ENCODE assay signal across 17 mouse cellular contexts in the genomic region with DNA sequence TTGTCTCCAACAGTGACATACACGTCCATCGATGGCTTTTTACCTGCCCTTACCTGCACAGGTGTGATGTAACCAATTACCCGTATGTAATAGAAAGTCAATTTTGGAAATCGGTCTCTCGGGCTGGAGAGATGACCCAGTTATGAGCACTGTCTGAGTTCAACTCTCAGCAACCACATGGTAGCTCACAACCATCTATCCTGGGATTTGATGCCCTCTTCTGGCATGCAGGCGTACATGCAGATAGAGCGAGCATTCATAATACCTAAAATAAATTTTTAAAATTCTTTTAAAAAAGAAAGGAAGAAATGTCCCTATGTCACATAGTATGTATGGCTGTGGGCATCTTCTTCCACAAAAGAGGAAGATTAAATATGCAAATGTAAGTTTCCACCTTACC. TPM values are rescaled to one million over a fixed set of nuclear protein-coding genes. Genes with fewer than 3 reads are reported as not detected.
DNase-seq lines count a peak whose midpoint lies in the region; ATAC-seq and TF ChIP-seq lines count a peak whose summit lies in the region.
"Had no signal": no experiment of that assay in that cellular context is flagged by ENCODE, and none has a peak within 500 bp of the region (broad histone marks: within the 10 kb centered on the region; RNA-seq: fewer than 3 reads in every experiment).

No protein-coding gene starts in this region.

- no peak for TF ChIP-seq POLR2A in liver, adult 2 months (IDR thresholded peaks at IDR 0.05; ENCODE audit: extremely low read depth, insufficient read depth, low read length)
- TF ChIP-seq POLR2A in bone marrow, adult 2 months (IDR thresholded peaks at IDR 0.05; ENCODE audit: borderline replicate concordance, control insufficient read depth, low read depth, low read length): no peak

- H3K4me3 ChIP-seq in forebrain, embryonic 14.5 days (ENCODE audit: low read depth, low read length): no peak overlapping the region
- H3K4me3 ChIP-seq in forebrain, embryonic 13.5 days: no peak overlapping the region
- no peak overlapping the region for H3K4me3 ChIP-seq in liver, adult 2 months (ENCODE audit: insufficient read depth, low read depth, low read length)
- no peak overlapping the region for H3K4me3 ChIP-seq in bone marrow, adult 2 months (replicated peaks; ENCODE audit: control insufficient read depth, low read depth, low read length)
- no peak overlapping the region for H3K4me3 ChIP-seq in intestine, embryonic 16.5 days (ENCODE audit: low read length)
- H3K4me3 ChIP-seq: forebrain, embryonic 15.5 days; heart, embryonic 13.5 days; hindbrain, embryonic 15.5 days; limb, embryonic 13.5 days had no signal

- H3K79me2 ChIP-seq in liver, adult 2 months (ENCODE audit: control insufficient read depth, insufficient read depth, low read length): no peaks in the 10 kb centered on the region

- DNase-seq in forebrain, embryonic 14.5 days (ENCODE audit: low spot score): peak; percentile 16
- DNase-seq in liver, adult 2 months (ENCODE audit: extremely low read depth, low read depth, low spot score): peak; percentile 40
- no peak for DNase-seq in liver
- peak; percentile 29 for DNase-seq in CD4-positive helper T cell, adult 2 months (ENCODE audit: low read depth, low spot score)
- DNase-seq in retina, embryonic 14.5 days (ENCODE audit: low spot score): no peak
- DNase-seq: cerebellum, adult 9-11 months; gastrocnemius, postnatal 25 days; kidney, postnatal 10 days; thymus, postnatal 4 days had no signal

- no peak for ATAC-seq in forebrain, embryonic 14.5 days
- ATAC-seq in forebrain, embryonic 13.5 days: no peak
- ATAC-seq in intestine, embryonic 16.5 days: no peak
- ATAC-seq: forebrain, embryonic 15.5 days had no signal

- no peaks in the 10 kb centered on the region for H3K27me3 ChIP-seq in forebrain, embryonic 14.5 days (replicated peaks; ENCODE audit: control insufficient read depth, insufficient read depth, low read length)
- no peaks in the 10 kb centered on the region for H3K27me3 ChIP-seq in forebrain, embryonic 13.5 days
- H3K27me3 ChIP-seq in liver, adult 2 months (ENCODE audit: control insufficient read depth, insufficient read depth, low read length): no peaks in the 10 kb centered on the region
- H3K27me3 ChIP-seq in intestine, embryonic 16.5 days (replicated peaks; ENCODE audit: control insufficient read depth, insufficient read depth, low read length): no peaks in the 10 kb centered on the region
- H3K27me3 ChIP-seq: forebrain, embryonic 15.5 days had no signal

- H3K36me3 ChIP-seq in forebrain, embryonic 14.5 days (ENCODE audit: control insufficient read depth, insufficient read depth, low read length): no peaks in the 10 kb centered on the region
- no peaks in the 10 kb centered on the region for H3K36me3 ChIP-seq in forebrain, embryonic 13.5 days (ENCODE audit: poor library complexity, severe bottlenecking)
- no peaks in the 10 kb centered on the region for H3K36me3 ChIP-seq in liver, adult 2 months (ENCODE audit: control insufficient read depth, insufficient read depth, low read length)
- no peaks in the 10 kb centered on the region for H3K36me3 ChIP-seq in intestine, embryonic 16.5 days (ENCODE audit: control insufficient read depth, insufficient read depth, low read length)
- H3K36me3 ChIP-seq: forebrain, embryonic 15.5 days; heart, embryonic 13.5 days; hindbrain, embryonic 15.5 days; limb, embryonic 13.5 days had no signal

- H3K4me1 ChIP-seq in forebrain, embryonic 14.5 days (ENCODE audit: control insufficient read depth, insufficient read depth, low read length): no peaks in the 10 kb centered on the region; the same call in 1 of the 2 replicates
- H3K4me1 ChIP-seq in forebrain, embryonic 13.5 days: peaks cover 9% of the 10 kb centered on the region; the same call in 1 of the 2 replicates
- H3K4me1 ChIP-seq in liver, adult 2 months (ENCODE audit: control insufficient read depth, insufficient read depth, low read length): peaks cover 3% of the 10 kb centered on the region; the same call in 1 of the 2 replicates
- peaks cover 10% of the 10 kb centered on the region for H3K4me1 ChIP-seq in bone marrow, adult 2 months (ENCODE audit: control insufficient read depth, insufficient read depth, low read length)
- H3K4me1 ChIP-seq in intestine, embryonic 16.5 days (ENCODE audit: control insufficient read depth, insufficient read depth, low read length): no peaks in the 10 kb centered on the region

- no peak overlapping the region for H3K27ac ChIP-seq in forebrain, embryonic 14.5 days (ENCODE audit: low read depth, low read length)
- no peak overlapping the region for H3K27ac ChIP-seq in forebrain, embryonic 13.5 days
- no peak overlapping the region for H3K27ac ChIP-seq in liver, adult 2 months (replicated peaks; ENCODE audit: insufficient read depth, low read depth, low read length)
- no peak overlapping the region for H3K27ac ChIP-seq in bone marrow, adult 2 months (ENCODE audit: control insufficient read depth, insufficient read depth, low read depth, low read length, poor library complexity)
- no peak overlapping the region for H3K27ac ChIP-seq in intestine, embryonic 16.5 days (ENCODE audit: low read length)
- H3K27ac ChIP-seq: forebrain, embryonic 15.5 days; heart, embryonic 13.5 days; hindbrain, embryonic 15.5 days; limb, embryonic 13.5 days; macrophage had no signal

- no peak overlapping the region for H3K9ac ChIP-seq in forebrain, embryonic 14.5 days (ENCODE audit: low read length)
- H3K9ac ChIP-seq in forebrain, embryonic 13.5 days: no peak overlapping the region
- H3K9ac ChIP-seq in liver, adult 2 months (ENCODE audit: low read depth, low read length): no peak overlapping the region
- no peak overlapping the region for H3K9ac ChIP-seq in intestine, embryonic 16.5 days (ENCODE audit: low read depth, low read length)
- H3K9ac ChIP-seq: forebrain, embryonic 15.5 days; heart, embryonic 13.5 days; hindbrain, embryonic 15.5 days; limb, embryonic 13.5 days had no signal

- H3K4me2 ChIP-seq in forebrain, embryonic 14.5 days (ENCODE audit: low read length): no peak overlapping the region
- no peak overlapping the region for H3K4me2 ChIP-seq in forebrain, embryonic 13.5 days
- no peak overlapping the region for H3K4me2 ChIP-seq in intestine, embryonic 16.5 days (ENCODE audit: low read depth, low read length)
- H3K4me2 ChIP-seq: forebrain, embryonic 15.5 days; heart, embryonic 13.5 days; hindbrain, embryonic 15.5 days; limb, embryonic 13.5 days had no signal

- H3K9me3 ChIP-seq in forebrain, embryonic 14.5 days (replicated peaks; ENCODE audit: control insufficient read depth, low read length): no peaks in the 10 kb centered on the region
- no peaks in the 10 kb centered on the region for H3K9me3 ChIP-seq in forebrain, embryonic 13.5 days (replicated peaks)
- H3K9me3 ChIP-seq in intestine, embryonic 16.5 days (ENCODE audit: control insufficient read depth, low read length): 0 out of 2 replicates have a peak, but pooled peaks cover 2% of the 10 kb centered on the region
- H3K9me3 ChIP-seq: forebrain, embryonic 15.5 days; heart, embryonic 13.5 days; hindbrain, embryonic 15.5 days had no signal

- TF ChIP-seq CTCF in liver, adult 2 months (IDR thresholded peaks at IDR 0.05; ENCODE audit: low read depth, low read length): no peak
- TF ChIP-seq CTCF in bone marrow, adult 2 months (IDR thresholded peaks at IDR 0.05; ENCODE audit: control insufficient read depth, insufficient read depth, low read length): 0 out of 2 replicates have a peak, but pooled peaks have one; percentile 9

- 67% methylated on average over 7 of the region's 7 CpGs for WGBS in forebrain, embryonic 14.5 days
- WGBS in forebrain, embryonic 13.5 days: 69% methylated on average over 7 of the region's 7 CpGs
- WGBS in liver, adult 2 months: 51% methylated on average over 7 of the region's 7 CpGs
- 57% methylated on average over 7 of the region's 7 CpGs for WGBS in bone marrow, adult 2 months
- WGBS in intestine, embryonic 16.5 days: 65% methylated on average over 7 of the region's 7 CpGs

RNA-seq across cellular contexts. Expression of gene Polg, which starts 5.3 kb away (rescaled TPM):
- 20.2 and 23.4 TPM in 2 replicates for polyA plus RNA-seq in forebrain, embryonic 14.5 days (2014; fragmentation: Nextera tagmentation; extraction: Ambion mirVana)
- polyA plus RNA-seq in forebrain, embryonic 13.5 days (2015; fragmentation: Nextera tagmentation; extraction: Ambion mirVana): 29.7 and 30.4 TPM in 2 replicates
- total RNA-seq in liver, adult 2 months (2014; rRNA removed): 28.9 and 39.6 TPM in 2 replicates
- 26.8 and 31.9 TPM in 2 replicates for polyA plus RNA-seq in liver, adult 2 months (2012; rRNA removed)
- polyA plus RNA-seq in bone marrow, adult 2 months (2011; ENCODE audit: insufficient read depth, insufficient read length, low replicate concordance, missing spikeins): 74.2 and 180 TPM in 2 replicates
- polyA plus RNA-seq in intestine, embryonic 16.5 days (2015; fragmentation: Nextera tagmentation; extraction: Ambion mirVana): 39.1 and 42.8 TPM in 2 replicates

Comparison
In these comparisons a context has a peak if more than half of its experiments do, and no peak if none do; other contexts are left out.
1. DNase-seq: peak in forebrain, embryonic 14.5 days (single experiment), liver, adult 2 months (single experiment) and CD4-positive helper T cell, adult 2 months (single experiment); none in liver (single experiment) and retina, embryonic 14.5 days (single experiment).